Mouse (Mus musculus): ENCODE measurements around the gene Rufy4. TPM values are rescaled to one million over a fixed set of nuclear protein-coding genes. Genes with fewer than 3 reads are reported as not detected.

Gene Rufy4
- polyA plus RNA-seq (2012; rRNA removed) = 0.65 and 0.75 TPM in 2 replicates

DNA sequence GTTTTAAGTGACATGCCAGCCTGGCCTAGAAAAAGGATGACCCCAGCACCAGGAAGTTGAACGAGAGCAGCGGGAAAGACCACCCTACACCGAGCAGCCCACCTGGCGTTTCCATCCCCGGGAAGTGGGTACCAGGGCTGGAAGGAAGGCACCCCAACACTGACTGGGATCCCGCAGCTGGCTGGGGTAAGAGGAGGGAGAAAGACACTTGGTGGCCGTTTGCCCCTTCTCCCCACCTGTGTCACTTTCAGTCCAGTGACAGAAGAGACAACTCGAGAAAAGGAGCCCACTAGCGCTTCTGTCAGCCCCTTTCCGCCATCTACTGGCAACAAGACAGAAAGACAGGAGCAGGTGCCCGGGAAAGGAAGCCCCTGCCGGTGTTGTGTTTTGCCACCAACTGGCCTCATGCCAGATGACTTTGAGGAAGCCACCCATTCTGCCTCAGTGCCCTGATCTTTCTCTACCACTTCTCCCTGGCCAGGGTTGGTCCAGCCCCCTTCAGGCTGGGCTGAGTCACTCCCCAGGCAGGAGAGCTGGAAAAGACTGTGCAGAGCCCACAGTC is at the start of gene Rufy4:
Gene Rufy4 (plus strand): TSS at position 551 of the 562 bp plus-strand sequence.

DNA sequence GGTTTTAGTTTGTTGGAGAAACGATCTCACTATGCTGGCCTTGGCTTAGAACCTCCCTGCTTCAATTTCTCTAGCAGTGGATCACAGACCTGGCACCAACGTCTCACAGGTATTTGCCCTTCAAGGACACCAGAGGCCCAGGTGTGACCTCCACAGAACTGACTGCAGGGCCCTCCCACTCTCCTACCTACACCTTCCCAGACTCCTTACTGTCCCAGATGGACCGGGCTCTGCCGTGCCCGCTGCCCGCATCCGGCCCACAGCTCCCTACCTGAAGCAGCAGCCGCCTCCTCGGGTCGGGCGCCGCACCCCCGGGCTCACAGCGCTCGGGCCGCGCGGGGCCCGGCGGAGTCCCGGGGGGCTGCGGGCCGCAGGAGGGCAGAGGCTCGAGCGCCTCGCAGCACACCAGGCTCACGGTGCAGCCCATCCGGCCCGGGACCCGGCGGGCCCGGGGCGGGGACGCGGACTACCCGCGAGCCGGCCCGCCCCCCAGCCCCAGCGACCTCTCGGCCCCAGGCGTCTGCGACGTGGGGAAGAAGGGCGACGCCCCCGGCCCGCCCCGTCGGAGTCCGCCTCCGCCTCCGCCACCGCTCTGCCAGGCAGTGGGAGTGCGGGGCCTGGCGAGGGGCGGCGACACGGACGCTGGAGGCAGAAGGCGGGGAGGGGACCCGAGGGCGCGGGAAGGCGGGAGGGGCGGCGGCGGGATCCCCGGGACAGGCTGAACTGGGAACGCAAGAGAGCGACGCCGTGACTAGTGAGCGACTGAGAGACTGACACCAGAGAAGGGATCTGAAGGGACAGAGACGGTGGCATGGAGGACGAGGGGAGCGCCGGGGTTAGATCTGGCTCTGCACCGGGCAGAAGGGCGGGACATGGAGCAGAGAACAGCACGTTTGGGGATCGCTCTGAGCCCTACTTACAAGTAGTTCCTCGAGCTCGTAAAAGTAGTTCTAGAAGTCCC is 1.0 kb upstream of the Rufy4 start, which contains the start of gene Tns1:
Gene Tns1 (minus strand): TSS at position 429 of the 961 bp plus-strand sequence.

DNA sequence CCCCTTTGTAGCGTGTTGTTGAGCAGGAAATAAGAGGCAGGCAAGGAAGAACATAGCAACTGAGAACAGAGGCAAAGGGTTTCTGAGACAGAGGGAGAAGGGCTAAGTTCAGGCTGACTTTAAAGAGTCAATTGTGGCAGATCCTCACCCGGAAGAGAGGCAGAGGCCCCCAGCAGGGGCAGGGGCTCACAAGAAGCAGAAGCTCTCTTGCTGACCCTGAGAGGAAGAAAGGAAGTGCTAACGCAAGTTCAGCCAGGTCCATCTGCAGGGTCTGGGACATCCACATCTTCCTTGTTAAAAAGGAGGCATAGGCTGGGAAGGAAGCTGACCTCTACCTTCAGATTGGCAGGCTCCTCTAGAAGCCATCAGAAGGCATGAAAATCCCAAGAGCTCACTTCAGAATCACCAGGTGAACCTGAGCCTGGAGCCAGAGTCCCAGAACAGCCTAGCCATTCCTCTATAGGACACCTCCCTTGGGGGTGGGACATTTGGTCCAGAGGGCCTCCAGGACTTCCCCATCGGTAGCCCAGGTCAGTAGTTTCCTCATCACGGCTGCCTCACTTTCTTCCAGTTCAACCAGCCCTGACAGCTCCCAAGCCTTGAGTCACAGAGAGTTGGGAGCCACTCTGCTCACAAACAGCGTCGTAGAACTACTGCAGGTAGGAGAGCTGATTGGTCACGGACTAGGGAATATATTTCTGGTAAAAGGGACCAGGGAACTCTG is 28.3 kb downstream of the Rufy4 start, which contains the start of gene Cxcr2:
Gene Cxcr2 (plus strand): TSS at position 529 of the 724 bp plus-strand sequence.

GRCm38 (mm10) chr1:74194445-74194844 is 69.1 kb downstream of the Rufy4 start, which contains the start of gene Cxcr1:
Gene Cxcr1, minus strand, starts transcription at chr1:74194631.

Other genes with a start within 250 kb of the Rufy4 start
- gene Tns1, start 1.1 kb upstream of the Rufy4 start, polyA plus RNA-seq (2012; rRNA removed) = 8.3 and 13.0 TPM in 2 replicates
- gene Cxcr2, start 28.4 kb downstream of the Rufy4 start, polyA plus RNA-seq (2012; rRNA removed) = 0.09 and 0.10 TPM in 2 replicates
- not detected in 2 replicates for gene Cxcr1, start 69.1 kb downstream of the Rufy4 start, polyA plus RNA-seq (2012; rRNA removed)
- gene Arpc2, start 110.5 kb downstream of the Rufy4 start, polyA plus RNA-seq (2012; rRNA removed) = 200 and 212 TPM in 2 replicates
- gene Gpbar1, start 153.0 kb downstream of the Rufy4 start, polyA plus RNA-seq (2012; rRNA removed) = 0.05 and 0.06 TPM in 2 replicates
- gene Aamp, start 159.2 kb downstream of the Rufy4 start, polyA plus RNA-seq (2012; rRNA removed) = 170 and 189 TPM in 2 replicates
- 64.7 and 71.0 TPM in 2 replicates for gene Pnkd, start 159.4 kb downstream of the Rufy4 start, polyA plus RNA-seq (2012; rRNA removed)
- gene Tmbim1, start 180.1 kb downstream of the Rufy4 start, polyA plus RNA-seq (2012; rRNA removed) = 5.7 and 12.6 TPM in 2 replicates
- gene Catip, start 236.6 kb downstream of the Rufy4 start, polyA plus RNA-seq (2012; rRNA removed) = 2.4 and 2.7 TPM in 2 replicates
- gene Slc11a1, start 249.7 kb downstream of the Rufy4 start, polyA plus RNA-seq (2012; rRNA removed) = 4.1 and 4.3 TPM in 2 replicates